Mouse (Mus musculus) limb, embryonic 10.5 days (tissue): ENCODE measurements around the gene Enkur. TPM values are rescaled to one million over a fixed set of nuclear protein-coding genes. Genes with fewer than 3 reads are reported as not detected.
A peak's percentile ranks its signal among the peaks of the same experiment; 100 is the strongest.
"Not testable (repeated sequence)": the region's sequence is repeated elsewhere in the genome, so short reads cannot be mapped to it uniquely, and the experiment has no call there.

Source experiments
- DNase-seq: peaks from one replicate; pipeline ENCODE4 v3.0.0-alpha.2; 2017; ENCODE audit warnings: low spot score
- H3K27ac ChIP-seq: fragments of 300-500 bp; sonication (generic); 2 replicates; pipeline ENCODE4 v1.5.1; 2016; ENCODE audit warnings: mild to moderate bottlenecking
- H3K27me3 ChIP-seq: fragments of 300-500 bp; sonication (generic); 2 replicates; pipeline ENCODE4 v1.6.1; 2016; ENCODE audit warnings: low read depth, mild to moderate bottlenecking; ENCODE audit not compliant: poor library complexity, severe bottlenecking
- H3K36me3 ChIP-seq: fragments of 300-500 bp; sonication (generic); 2 replicates; pipeline ENCODE4 v1.6.1; 2016; ENCODE audit warnings: mild to moderate bottlenecking, moderate library complexity
- H3K4me1 ChIP-seq: fragments of 300-500 bp; sonication (generic); 2 replicates; pipeline ENCODE4 v1.6.1; 2016
- H3K4me3 ChIP-seq: fragments of 300-500 bp; sonication (generic); 2 replicates; pipeline ENCODE4 v1.5.1; 2016; ENCODE audit warnings: mild to moderate bottlenecking, moderate library complexity
- H3K9me3 ChIP-seq: fragments of 300-500 bp; sonication (generic); replicated peaks from 2 replicates; pipeline ENCODE4 v1.6.1; 2016; ENCODE audit warnings: mild to moderate bottlenecking
- WGBS: fragments of 180-500 bp; shearing (Covaris S2); methylation state at CpG from one replicate; pipeline ENCODE4 v1.1.7; 2016; 5-methylcytosine and 5-hydroxymethylcytosine counted together
- polyA plus RNA-seq: library from polyadenylated mRNA; unstranded; fragments of >200 nt; fragmentation: Nextera tagmentation; extraction: Ambion mirVana; gene quantifications from 2 replicates; pipeline ENCODE4 v1.2.1, GENCODE M21; 2016

Gene Enkur
- not detected in 2 replicates for polyA plus RNA-seq

- H3K27me3 ChIP-seq: no peaks in the 10 kb centered on the region
- no peaks in the 10 kb centered on the region for H3K36me3 ChIP-seq
- no peaks in the 10 kb centered on the region for H3K9me3 ChIP-seq
- H3K27ac ChIP-seq: peak within 1 kb of the TSS; percentile 79
- peak; percentile 97 for DNase-seq
- peaks cover 5% of the 10 kb centered on the region; the same call in 1 of the 2 replicates for H3K4me1 ChIP-seq
- H3K4me3 ChIP-seq: peak within 1 kb of the TSS; percentile 63
- WGBS: 4% methylated on average over 43 of the region's 43 CpGs
Observed at GRCm38 (mm10) chr2:21204912-21205830, at the start of gene Enkur, which contains the start of gene Thnsl1. TSS of gene Enkur (minus strand) at chr2:21205365. TSS of gene Thnsl1 (plus strand) at chr2:21205724.

DNA sequence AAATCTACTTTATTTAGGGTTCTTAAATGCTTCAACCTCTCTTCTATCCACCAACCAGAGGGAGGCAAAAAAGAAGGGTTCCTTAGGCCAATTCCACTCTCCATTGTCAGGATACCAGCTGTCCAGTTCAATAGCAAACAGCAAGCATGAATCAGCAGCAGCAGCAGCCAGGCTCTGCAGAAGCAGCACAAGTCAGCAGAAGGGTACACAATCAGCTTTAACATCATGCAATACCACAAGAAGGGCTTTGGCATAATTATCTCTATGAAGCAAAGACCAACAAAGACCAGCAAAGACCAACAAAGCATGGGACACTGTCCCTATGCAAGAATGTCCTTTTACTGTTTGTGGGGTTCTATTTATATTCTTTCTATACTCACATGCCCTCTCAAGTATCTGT is 49.1 kb upstream of the Enkur start:
- Histone ChIP-seq H3K27ac (no peak overlapping the region), H3K4me1 (no peaks in the 10 kb centered on the region), H3K4me3 (no peak overlapping the region), H3K36me3 (no peaks in the 10 kb centered on the region), H3K27me3 (no peaks in the 10 kb centered on the region), H3K9me3 (no peaks in the 10 kb centered on the region)
- DNase-seq: no peak

DNA sequence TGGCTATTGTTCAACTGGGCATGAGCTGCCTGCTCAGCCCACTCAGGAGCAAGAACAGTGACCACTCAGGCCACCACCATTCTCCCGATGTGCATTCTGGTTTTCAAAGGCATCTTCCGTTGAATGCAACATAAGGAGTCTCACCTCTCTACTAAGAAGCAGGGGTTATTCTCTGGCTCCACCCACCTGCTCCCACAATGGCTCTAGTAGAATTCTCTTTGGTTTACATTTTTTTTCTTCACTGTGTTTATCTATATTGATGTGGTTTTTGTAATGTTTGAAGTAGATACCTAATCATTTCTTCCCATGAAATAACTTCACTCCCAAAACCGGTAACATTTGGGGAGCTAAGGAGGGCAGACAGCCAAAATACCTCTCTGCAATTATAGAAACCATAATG is 48.5 kb upstream of the Enkur start:
- WGBS: 88% methylated on average over 3 of the region's 3 CpGs
- no peaks in the 10 kb centered on the region for H3K4me1 ChIP-seq
- H3K36me3 ChIP-seq: no peaks in the 10 kb centered on the region
- no peaks in the 10 kb centered on the region for H3K9me3 ChIP-seq
- H3K4me3 ChIP-seq: no peak overlapping the region
- no peaks in the 10 kb centered on the region for H3K27me3 ChIP-seq
- no peak overlapping the region for H3K27ac ChIP-seq
- no peak for DNase-seq

DNA sequence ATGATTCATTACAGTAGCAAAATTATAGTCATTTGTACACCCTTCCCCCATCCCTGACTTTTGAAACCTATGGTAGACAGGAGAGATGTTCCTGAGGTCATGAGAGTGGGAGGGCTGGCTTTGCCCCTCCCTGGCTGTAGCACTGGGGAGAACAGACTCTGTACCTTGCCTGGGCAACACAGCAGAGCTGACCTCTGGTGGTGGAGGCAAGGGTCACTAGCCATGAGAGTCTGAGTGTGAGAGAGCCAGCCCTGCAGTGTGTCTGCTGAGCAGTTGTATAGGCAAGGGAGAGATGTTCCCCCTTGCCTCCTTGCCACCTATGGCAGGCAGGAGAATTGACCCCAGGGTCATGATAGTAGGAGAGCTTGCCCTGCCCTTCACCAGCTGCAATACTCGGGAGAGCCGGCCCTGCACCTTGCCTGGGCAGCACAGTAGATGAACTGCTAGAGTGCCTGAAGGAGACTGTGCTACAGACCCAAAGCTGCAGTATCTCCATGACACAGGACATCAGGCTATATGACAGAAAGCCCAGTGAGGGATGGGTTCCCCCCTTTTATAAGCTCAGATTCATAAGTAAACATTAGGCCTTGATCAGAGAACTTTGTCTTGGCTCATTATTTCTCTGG is 40.4 kb upstream of the Enkur start:
- Histone ChIP-seq H3K4me1 (no peaks in the 10 kb centered on the region), H3K9me3 (no peaks in the 10 kb centered on the region), H3K36me3 (no peaks in the 10 kb centered on the region), H3K27ac (no peak overlapping the region), H3K27me3 (no peaks in the 10 kb centered on the region), H3K4me3 (no peak overlapping the region)
- WGBS: 83% methylated on average over 2 of the region's 2 CpGs
- DNase-seq: no peak

DNA sequence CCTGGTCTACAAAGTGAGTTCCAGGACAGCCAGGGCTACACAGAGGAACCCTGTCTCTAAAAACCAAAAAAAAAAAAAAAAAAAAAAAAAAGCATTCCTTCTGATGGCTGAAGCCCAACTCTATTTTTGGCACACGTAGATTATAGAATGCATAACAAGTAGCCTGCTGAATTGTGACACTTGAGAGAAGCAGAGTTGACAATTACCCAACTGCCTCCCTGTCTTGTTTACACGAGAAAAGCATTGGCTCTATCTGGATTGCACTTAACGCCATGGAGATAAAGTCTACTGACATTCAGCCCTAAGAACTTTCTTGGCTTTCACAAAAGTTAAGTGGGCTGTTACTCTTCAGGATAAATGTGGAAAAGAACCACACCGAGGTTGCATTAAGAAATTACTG is 39.8 kb upstream of the Enkur start:
- DNase-seq: no peak
- H3K4me1 ChIP-seq: no peaks in the 10 kb centered on the region
- no peaks in the 10 kb centered on the region for H3K9me3 ChIP-seq
- H3K4me3 ChIP-seq: no peak overlapping the region
- H3K36me3 ChIP-seq: no peaks in the 10 kb centered on the region
- no peaks in the 10 kb centered on the region for H3K27me3 ChIP-seq
- H3K27ac ChIP-seq: no peak overlapping the region
- WGBS: 80% methylated on average over 4 of the region's 4 CpGs

DNA sequence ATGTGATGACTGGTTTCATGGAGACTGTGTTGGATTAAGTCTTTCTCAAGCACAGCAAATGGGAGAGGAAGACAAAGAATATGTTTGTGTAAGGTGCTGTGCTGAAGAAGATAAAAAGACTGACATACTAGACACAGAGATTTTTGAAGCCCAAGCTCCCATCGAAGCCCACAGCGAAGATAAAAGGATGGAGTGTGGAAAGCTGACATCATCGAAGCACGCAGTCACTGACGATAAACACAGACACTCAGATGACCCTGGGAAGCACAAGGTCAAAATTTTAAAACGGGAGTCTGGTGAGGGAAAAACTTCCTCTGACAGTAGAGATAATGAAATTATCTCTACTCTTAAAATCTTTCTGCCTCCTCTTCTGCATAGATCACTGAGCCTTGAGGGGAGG is 38.9 kb upstream of the Enkur start:
- not testable (repeated sequence) for DNase-seq, H3K4me1 ChIP-seq, H3K4me3 ChIP-seq, H3K27ac ChIP-seq, H3K36me3 ChIP-seq, H3K9me3 ChIP-seq, H3K27me3 ChIP-seq
- 64% methylated on average over 4 of the region's 6 CpGs for whole genome bisulfite sequencing

GRCm38 (mm10) chr2:21236846-21237245 is 31.7 kb upstream of the Enkur start:
- no peak for DNase-seq
- H3K4me3 ChIP-seq: no peak overlapping the region
- WGBS: 77% methylated on average over 5 of the region's 5 CpGs
- H3K27ac ChIP-seq: no peak overlapping the region
- no peaks in the 10 kb centered on the region for H3K9me3 ChIP-seq
- no peaks in the 10 kb centered on the region for H3K4me1 ChIP-seq
- H3K27me3 ChIP-seq: no peaks in the 10 kb centered on the region
- H3K36me3 ChIP-seq: no peaks in the 10 kb centered on the region

DNA sequence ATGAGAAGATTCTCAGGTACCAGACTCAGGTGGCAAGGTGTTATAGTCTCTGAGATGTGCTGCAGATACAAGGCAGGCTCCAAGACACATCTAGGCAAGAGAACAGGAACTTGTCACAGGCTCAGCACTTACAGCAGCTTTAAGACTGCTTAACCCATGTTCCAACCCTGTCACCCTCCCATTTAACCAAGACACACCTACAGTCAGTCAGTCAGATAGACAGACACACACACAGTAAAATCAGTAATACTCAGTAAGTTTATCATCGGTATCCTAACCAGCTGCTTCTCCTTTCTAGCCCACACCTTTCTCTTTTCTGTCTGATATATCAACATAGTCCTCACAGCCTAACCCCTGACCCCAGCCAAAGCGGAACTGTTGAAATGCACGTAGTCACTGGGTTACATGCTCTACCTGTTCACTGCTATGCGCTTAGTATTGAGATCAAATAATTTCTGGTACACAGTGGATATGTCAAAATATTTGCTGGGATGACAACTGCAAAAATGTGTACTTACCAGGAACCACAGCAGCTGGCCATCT is 30.8 kb upstream of the Enkur start:
- no peaks in the 10 kb centered on the region for H3K36me3 ChIP-seq
- H3K27ac ChIP-seq: no peak overlapping the region
- no peak overlapping the region for H3K4me3 ChIP-seq
- H3K4me1 ChIP-seq: no peaks in the 10 kb centered on the region
- no peaks in the 10 kb centered on the region for H3K9me3 ChIP-seq
- 94% methylated on average over 4 of the region's 4 CpGs for WGBS
- no peaks in the 10 kb centered on the region for H3K27me3 ChIP-seq
- no peak for DNase-seq

GRCm38 (mm10) chr2:21234871-21235648 is 29.9 kb upstream of the Enkur start:
- H3K36me3 ChIP-seq: no peaks in the 10 kb centered on the region
- no peak overlapping the region for H3K27ac ChIP-seq
- 77% methylated on average over 9 of the region's 9 CpGs for WGBS
- no peak overlapping the region for H3K4me3 ChIP-seq
- DNase-seq: no peak
- H3K9me3 ChIP-seq: no peaks in the 10 kb centered on the region
- H3K4me1 ChIP-seq: no peaks in the 10 kb centered on the region
- H3K27me3 ChIP-seq: no peaks in the 10 kb centered on the region

DNA sequence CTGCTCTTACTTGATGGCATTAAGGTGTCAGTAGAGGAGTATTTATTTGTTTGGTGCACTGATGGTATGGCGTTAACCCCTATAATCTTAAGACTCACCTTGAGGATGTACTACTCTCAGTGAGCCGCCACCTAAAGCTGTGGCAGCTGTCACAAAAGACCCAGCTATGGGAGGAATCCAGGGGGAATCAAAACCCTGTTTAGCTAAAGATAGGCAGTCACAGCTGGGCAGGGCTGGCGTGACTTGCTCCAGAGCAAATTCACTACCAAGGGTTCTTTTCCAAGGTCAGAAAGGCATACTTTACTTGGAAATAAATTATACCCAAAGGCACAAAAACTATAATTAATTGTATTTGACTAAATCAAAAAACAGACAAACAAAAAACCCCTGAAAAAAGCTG is 26.0 kb upstream of the Enkur start:
- Histone ChIP-seq H3K9me3 (no peaks in the 10 kb centered on the region), H3K36me3 (no peaks in the 10 kb centered on the region), H3K27me3 (no peaks in the 10 kb centered on the region), H3K4me3 (no peak overlapping the region), H3K4me1 (no peaks in the 10 kb centered on the region), H3K27ac (no peak overlapping the region)
- 79% methylated on average over 3 of the region's 3 CpGs for WGBS
- no peak for DNase-seq

DNA sequence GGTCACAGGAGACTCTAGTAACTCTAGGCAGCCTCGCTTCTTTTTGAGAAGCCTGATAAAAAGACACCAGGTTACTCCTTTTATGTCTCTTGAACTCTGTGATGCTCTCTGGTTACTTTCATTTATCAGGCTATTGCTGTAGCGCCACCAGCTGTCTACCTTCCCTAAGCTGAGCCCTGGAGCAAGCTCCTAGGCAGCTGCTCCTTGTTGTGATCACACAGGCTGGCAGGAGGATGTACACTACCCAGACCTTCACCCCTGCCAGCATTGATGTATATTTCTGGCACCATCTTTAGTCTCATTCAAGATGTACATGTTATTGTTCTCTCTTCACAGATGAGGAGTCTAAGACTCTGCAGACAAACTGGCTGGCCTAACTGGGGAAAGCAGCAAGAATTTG is 25.1 kb upstream of the Enkur start:
- Histone ChIP-seq H3K4me3 (no peak overlapping the region), H3K9me3 (no peaks in the 10 kb centered on the region), H3K4me1 (no peaks in the 10 kb centered on the region), H3K36me3 (no peaks in the 10 kb centered on the region), H3K27me3 (no peaks in the 10 kb centered on the region), H3K27ac (no peak overlapping the region)
- no peak for DNase-seq
- 74% methylated on average over 2 of the region's 2 CpGs for WGBS

DNA sequence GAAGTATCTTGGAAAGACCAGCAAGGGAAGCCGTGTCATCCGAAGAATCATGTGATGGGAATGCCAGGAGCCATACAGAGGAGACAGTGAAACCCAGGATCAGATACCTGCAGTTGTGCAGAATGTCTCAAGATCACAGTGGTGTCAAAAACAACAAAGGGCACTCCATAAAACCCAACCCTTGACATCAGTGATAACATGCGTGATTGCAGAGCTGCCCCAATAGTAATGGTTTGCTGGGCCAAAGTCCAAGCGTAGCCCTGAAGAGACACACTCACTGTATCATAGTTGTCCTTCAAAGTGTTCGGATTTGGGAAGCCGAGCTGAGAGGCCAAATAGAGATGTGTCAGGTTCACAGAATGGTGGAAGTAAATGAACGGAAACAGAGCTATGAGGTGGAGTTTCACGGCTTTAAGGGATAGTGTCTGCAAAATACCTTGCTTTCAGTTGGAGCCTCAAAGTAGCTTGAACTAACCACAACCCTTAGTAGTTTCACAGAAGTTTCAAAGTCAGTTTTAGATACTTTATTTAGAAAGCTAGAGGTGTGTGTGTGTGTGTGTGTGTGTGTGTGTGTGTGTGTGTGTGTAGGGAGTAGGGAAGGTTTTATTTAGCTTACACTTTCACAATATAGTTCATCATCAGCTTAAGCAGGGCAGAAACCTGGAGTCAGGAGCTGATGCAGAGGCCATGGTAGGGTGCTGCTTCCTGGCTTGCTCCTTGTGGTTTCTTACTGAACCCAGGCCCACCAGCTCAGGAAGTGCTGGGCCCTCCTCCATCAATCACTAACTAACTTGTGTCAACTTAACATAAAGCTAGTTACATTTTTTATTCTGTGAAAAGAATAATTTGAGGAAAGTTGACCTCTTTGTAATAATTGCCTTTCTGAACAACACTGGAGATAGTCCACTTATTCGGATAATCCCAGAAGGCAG is 17.6 kb upstream of the Enkur start:
- H3K9me3 ChIP-seq: no peaks in the 10 kb centered on the region
- no peak overlapping the region for H3K4me3 ChIP-seq

More for the DNA sequence above, 17.6 kb upstream of the Enkur start:
- H3K27ac ChIP-seq: no peak overlapping the region
- no peaks in the 10 kb centered on the region for H3K27me3 ChIP-seq
- H3K4me1 ChIP-seq: no peaks in the 10 kb centered on the region
- no peaks in the 10 kb centered on the region for H3K36me3 ChIP-seq
- 89% methylated on average over 9 of the region's 9 CpGs for WGBS
- no peak for DNase-seq
